Mouse (Mus musculus) heart, postnatal 0 days (tissue): ENCODE measurements around the gene Tns3. TPM values are rescaled to one million over a fixed set of nuclear protein-coding genes. Genes with fewer than 3 reads are reported as not detected.
A peak's percentile ranks its signal among the peaks of the same experiment; 100 is the strongest.

Experiments
- ATAC-seq: fragments of 200-750 bp; cut with Nextera tagmentation; 2 replicates; pipeline ENCODE4 v1.8.0; 2017; ENCODE audit warnings: low read depth, moderate number of reproducible peaks, moderate library complexity; ENCODE audit not compliant: insufficient read depth
- DNase-seq: peaks from one replicate; pipeline ENCODE4 v3.0.0-alpha.2; 2016; ENCODE audit warnings: low spot score
- H3K27ac ChIP-seq: fragments of 300-500 bp; sonication (generic); 2 replicates; pipeline ENCODE4 v1.5.1; 2014; ENCODE audit warnings: low read depth, mild to moderate bottlenecking
- H3K27me3 ChIP-seq: fragments of 300-500 bp; sonication (generic); 2 replicates; pipeline ENCODE4 v1.6.1; 2014; ENCODE audit warnings: low read length, mixed read lengths; ENCODE audit not compliant: control insufficient read depth, insufficient read depth
- H3K36me3 ChIP-seq: fragments of 300-500 bp; sonication (generic); replicated peaks from 2 replicates; pipeline ENCODE4 v1.6.1; 2014; ENCODE audit warnings: low read length, mixed read lengths; ENCODE audit not compliant: control insufficient read depth, insufficient read depth
- H3K4me1 ChIP-seq: fragments of 300-500 bp; sonication (generic); 2 replicates; pipeline ENCODE4 v1.6.1; 2014; ENCODE audit warnings: antibody characterized with exemption; ENCODE audit not compliant: control insufficient read depth, insufficient read depth
- H3K4me2 ChIP-seq: fragments of 300-500 bp; sonication (generic); 2 replicates; pipeline ENCODE4 v1.6.1; 2014; ENCODE audit warnings: low read depth, mild to moderate bottlenecking, low read length, moderate library complexity
- H3K4me3 ChIP-seq: fragments of 300-500 bp; sonication (generic); 2 replicates; pipeline ENCODE4 v1.5.1; 2014; ENCODE audit warnings: low read depth, low read length
- H3K9ac ChIP-seq: fragments of 300-500 bp; sonication (generic); replicated peaks from 2 replicates; pipeline ENCODE4 v1.6.1; 2014; ENCODE audit warnings: low read depth, low read length, mixed read lengths
- H3K9me3 ChIP-seq: fragments of 300-500 bp; sonication (generic); replicated peaks from 2 replicates; pipeline ENCODE4 v1.6.1; 2016; ENCODE audit warnings: low read length; ENCODE audit not compliant: control insufficient read depth
- CTCF ChIP-seq: IDR thresholded peaks from 2 replicates; pipeline ENCODE4 v1.5.1; 2016; ENCODE audit warnings: antibody characterized with exemption, control low read depth, low read depth
- EP300 ChIP-seq: IDR thresholded peaks from 2 replicates; pipeline ENCODE4 v1.6.1; 2016; ENCODE audit warnings: antibody characterized with exemption, low read depth
- WGBS: fragments of 180-500 bp; shearing (Covaris S2); extraction: QIAGEN DNeasy Blood & Tissue Kit; methylation state at CpG from one replicate; pipeline ENCODE4 v1.1.7; 2014; 5-methylcytosine and 5-hydroxymethylcytosine counted together
- polyA plus RNA-seq: library from polyadenylated mRNA; unstranded; fragments of >200 nt; fragmentation: Nextera tagmentation; extraction: Ambion mirVana; gene quantifications from 2 replicates; pipeline ENCODE4 v1.2.1, GENCODE M21; 2015
- total RNA-seq: library from RNA; depleted of rRNA; stranded (reverse); fragments of >200 nt; gene quantifications from 2 replicates; pipeline ENCODE4 v1.2.3, GENCODE M21; 2014; ENCODE audit warnings: low replicate concordance

Gene Tns3
- total and polyA plus RNA-seq, 2 experiments from 2014 or later = 7.6 to 31.7 TPM

GRCm38 (mm10) chr11:8694096-8694495 lies 29.8 kb upstream of the Tns3 start:
- Histone ChIP-seq H3K36me3 (no peaks in the 10 kb centered on the region), H3K9me3 (no peaks in the 10 kb centered on the region), H3K9ac (no peak overlapping the region), H3K4me3 (no peak overlapping the region), H3K4me1 (peaks cover 17% of the 10 kb centered on the region), H3K4me2 (no peak overlapping the region), H3K27ac (no peak overlapping the region), H3K27me3 (0 out of 2 replicates have a peak, but pooled peaks cover 4% of the 10 kb centered on the region)
- DNase-seq (no peak), ATAC-seq (no peak)
- TF ChIP-seq EP300 = no peak
- TF ChIP-seq CTCF = no peak
- 91% methylated on average over 5 of the region's 5 CpGs for WGBS

- ATAC-seq = peak; percentile 81
- Histone ChIP-seq H3K9ac (no peak overlapping the region), H3K27me3 (0 out of 2 replicates have a peak, but pooled peaks cover 4% of the 10 kb centered on the region), H3K27ac (peak overlapping the region; percentile 46), H3K4me2 (peak overlapping the region; percentile 32), H3K9me3 (no peaks in the 10 kb centered on the region), H3K4me1 (peaks cover 17% of the 10 kb centered on the region), H3K4me3 (no peak overlapping the region), H3K36me3 (no peaks in the 10 kb centered on the region)
- TF ChIP-seq EP300 (no peak), CTCF (no peak)
- WGBS = 19% methylated on average over 16 of the region's 16 CpGs
- DNase-seq = peak; percentile 61
These were observed 28.5 kb upstream of the Tns3 start for GRCm38 (mm10) chr11:8692536-8693471.

GRCm38 (mm10) chr11:8692162-8692535 lies 27.8 kb upstream of the Tns3 start:
- DNase-seq (no peak), ATAC-seq (no peak)
- Histone ChIP-seq H3K36me3 (no peaks in the 10 kb centered on the region), H3K27ac (no peak overlapping the region), H3K4me3 (no peak overlapping the region), H3K9me3 (no peaks in the 10 kb centered on the region), H3K4me2 (peak overlapping the region; percentile 32), H3K4me1 (peaks cover 17% of the 10 kb centered on the region), H3K9ac (no peak overlapping the region), H3K27me3 (0 out of 2 replicates have a peak, but pooled peaks cover 4% of the 10 kb centered on the region)
- TF ChIP-seq CTCF (no peak), EP300 (no peak)
- whole genome bisulfite sequencing = 50% methylated on average over 6 of the region's 6 CpGs

GRCm38 (mm10) chr11:8691605-8692004 lies 27.3 kb upstream of the Tns3 start:
- 73% methylated on average over 4 of the region's 4 CpGs for WGBS
- no peak overlapping the region for H3K4me3 ChIP-seq
- H3K4me2 ChIP-seq = no peak overlapping the region
- H3K9ac ChIP-seq = no peak overlapping the region
- ATAC-seq (no peak), DNase-seq (no peak)
- 0 out of 2 replicates have a peak, but pooled peaks cover 4% of the 10 kb centered on the region for H3K27me3 ChIP-seq
- H3K4me1 ChIP-seq = peaks cover 17% of the 10 kb centered on the region
- no peaks in the 10 kb centered on the region for H3K9me3 ChIP-seq
- H3K27ac ChIP-seq = no peak overlapping the region
- no peaks in the 10 kb centered on the region for H3K36me3 ChIP-seq
- TF ChIP-seq EP300 (no peak), CTCF (no peak)

- 67% methylated on average over 4 of the region's 4 CpGs for WGBS
- no peak overlapping the region for H3K9ac ChIP-seq
- ATAC-seq = no peak
- no peak overlapping the region for H3K4me3 ChIP-seq
- no peaks in the 10 kb centered on the region for H3K36me3 ChIP-seq
- TF ChIP-seq EP300 (no peak), CTCF (no peak)
- DNase-seq = no peak
- 0 out of 2 replicates have a peak, but pooled peaks cover 4% of the 10 kb centered on the region for H3K27me3 ChIP-seq
- no peaks in the 10 kb centered on the region for H3K9me3 ChIP-seq
- H3K27ac ChIP-seq = no peak overlapping the region
- no peak overlapping the region for H3K4me2 ChIP-seq
- H3K4me1 ChIP-seq = peaks cover 17% of the 10 kb centered on the region
These were observed 26.3 kb upstream of the Tns3 start for GRCm38 (mm10) chr11:8690633-8691032.
